10 mouse cellular contexts compared by ENCODE assay signal in the genomic region with DNA sequence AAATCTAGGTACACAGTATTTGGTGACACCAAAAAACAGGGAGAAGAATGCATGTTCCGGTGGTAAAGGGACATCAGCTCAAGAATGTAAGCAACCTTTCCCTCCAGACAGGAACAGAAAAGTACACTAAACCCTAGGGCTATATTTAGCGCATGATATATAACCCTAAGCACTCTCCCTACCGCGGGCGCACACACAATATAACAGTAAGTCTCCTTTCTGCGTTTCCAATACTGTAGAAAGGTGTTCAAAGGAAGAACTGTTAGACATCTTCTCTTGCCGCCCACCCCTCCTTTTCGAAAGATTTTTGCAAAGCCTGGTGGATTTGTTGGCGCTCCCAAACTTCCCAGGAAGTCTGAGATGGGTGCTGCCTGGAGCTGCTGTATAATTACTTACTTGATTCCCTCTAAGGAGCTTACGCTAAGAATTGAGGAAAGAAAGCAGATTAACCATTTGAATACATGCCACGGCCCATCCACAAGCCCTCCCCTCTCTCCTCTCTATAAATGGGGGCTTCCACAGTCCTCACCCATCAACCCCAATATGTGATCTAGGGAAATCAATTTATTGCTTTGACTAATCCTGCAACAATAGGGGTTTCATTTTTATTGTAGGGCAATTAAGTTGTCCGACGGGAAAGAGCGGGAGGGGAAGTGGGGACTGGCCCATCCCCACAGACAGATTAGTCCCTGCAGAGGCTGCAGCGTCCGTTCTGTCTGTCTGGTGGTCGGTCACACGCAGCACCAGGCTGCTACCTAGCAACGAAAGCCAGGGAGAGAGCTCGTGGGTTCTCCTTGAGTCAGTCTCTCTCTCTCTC. TPM values are rescaled to one million over a fixed set of nuclear protein-coding genes. Genes with fewer than 3 reads are reported as not detected.
DNase-seq lines count a peak whose midpoint lies in the region; ATAC-seq lines count a peak whose summit lies in the region.
"Had no signal": no experiment of that assay in that cellular context is flagged by ENCODE, and none has a peak within 500 bp of the region (broad histone marks: within the 10 kb centered on the region; RNA-seq: fewer than 3 reads in every experiment).

No protein-coding gene starts in this region.

- intact Hi-C loops in heart, postnatal 14 days (cut with DNase I) = no loop called here
- intact Hi-C loops in gastrocnemius, postnatal 14 days (cut with DNase I; ENCODE audit: low total_unique reads) = no loop called here

- H3K27ac ChIP-seq in heart, embryonic 13.5 days (replicated peaks) = no peak overlapping the region
- no peak overlapping the region for H3K27ac ChIP-seq in embryonic facial prominence, embryonic 10.5 days (replicated peaks)
- H3K27ac ChIP-seq in hindbrain, embryonic 15.5 days (replicated peaks) = no peak overlapping the region
- H3K27ac ChIP-seq: liver, embryonic 14.5 days had no signal

- H3K9me3 ChIP-seq in heart, embryonic 13.5 days = no peaks in the 10 kb centered on the region
- H3K9me3 ChIP-seq in embryonic facial prominence, embryonic 10.5 days = no peaks in the 10 kb centered on the region
- no peaks in the 10 kb centered on the region for H3K9me3 ChIP-seq in hindbrain, embryonic 15.5 days

- no peaks in the 10 kb centered on the region for H3K36me3 ChIP-seq in heart, embryonic 13.5 days
- no peaks in the 10 kb centered on the region for H3K36me3 ChIP-seq in embryonic facial prominence, embryonic 10.5 days (replicated peaks)
- H3K36me3 ChIP-seq in hindbrain, embryonic 15.5 days = no peaks in the 10 kb centered on the region

- H3K4me3 ChIP-seq in heart, embryonic 13.5 days = peak overlapping the region; percentile 73
- H3K4me3 ChIP-seq in embryonic facial prominence, embryonic 10.5 days = peak overlapping the region; percentile 77
- H3K4me3 ChIP-seq in hindbrain, embryonic 15.5 days = peak overlapping the region; percentile 79

- H3K4me1 ChIP-seq in heart, embryonic 13.5 days = peaks cover 36% of the 10 kb centered on the region
- H3K4me1 ChIP-seq in embryonic facial prominence, embryonic 10.5 days = peaks cover 35% of the 10 kb centered on the region
- H3K4me1 ChIP-seq in hindbrain, embryonic 15.5 days (replicated peaks) = peaks cover 35% of the 10 kb centered on the region

- peak overlapping the region; percentile 75 for H3K9ac ChIP-seq in heart, embryonic 13.5 days
- no peak overlapping the region; the same call in 1 of the 2 replicates for H3K9ac ChIP-seq in hindbrain, embryonic 15.5 days
- H3K9ac ChIP-seq: liver, embryonic 14.5 days had no signal

- no peak for ATAC-seq in heart, embryonic 13.5 days (ENCODE audit: extremely low read depth, insufficient number of reproducible peaks, low FRiP score, low TSS enrichment)
- ATAC-seq in hindbrain, embryonic 15.5 days (ENCODE audit: low FRiP score, low read depth) = no peak

- no peak for DNase-seq in heart, postnatal 14 days
- DNase-seq in embryonic facial prominence, embryonic 10.5 days (ENCODE audit: low spot score) = peak; percentile 33
- DNase-seq in neural tube, embryonic 10.5 days (ENCODE audit: extremely low spot score, low spot score) = peak; percentile 41
- DNase-seq in urinary bladder, postnatal 25 days (ENCODE audit: low spot score) = no peak
- no peak for DNase-seq in layer of hippocampus, postnatal 25 days (ENCODE audit: extremely low spot score in 1 of 2, low spot score in 1 of 2)
- DNase-seq in gastrocnemius, postnatal 14 days = no peak
- DNase-seq: spleen, adult 18-20 months had no signal

- H3K27me3 ChIP-seq in heart, embryonic 13.5 days (replicated peaks) = peaks cover 62% of the 10 kb centered on the region
- peaks cover 79% of the 10 kb centered on the region for H3K27me3 ChIP-seq in embryonic facial prominence, embryonic 10.5 days (replicated peaks; ENCODE audit: low read depth, poor library complexity, severe bottlenecking)
- peaks cover 30% of the 10 kb centered on the region for H3K27me3 ChIP-seq in hindbrain, embryonic 15.5 days

- H3K4me2 ChIP-seq in heart, embryonic 13.5 days = peak overlapping the region; percentile 99
- H3K4me2 ChIP-seq in hindbrain, embryonic 15.5 days = peak overlapping the region; percentile 97

- 3% methylated on average over 20 of the region's 20 CpGs for WGBS in heart, embryonic 13.5 days
- 4% methylated on average over 20 of the region's 20 CpGs for WGBS in embryonic facial prominence, embryonic 10.5 days
- WGBS in hindbrain, embryonic 15.5 days = 7% methylated on average over 20 of the region's 20 CpGs

RNA-seq across cellular contexts. Expression of gene Lrp2, which starts 1.5 kb away (rescaled TPM):
- 0.45 and 0.57 TPM in 2 replicates for polyA plus RNA-seq in heart, embryonic 13.5 days (2015; fragmentation: Nextera tagmentation; extraction: Ambion mirVana)
- 1 to 10 TPM; 1.4 to 1.8 TPM for total RNA-seq in heart, postnatal 14 days (2021)
- polyA plus RNA-seq in embryonic facial prominence, embryonic 10.5 days (2016; fragmentation: Nextera tagmentation; extraction: Ambion mirVana) = 1.5 and 1.6 TPM in 2 replicates
- 1.2 and 1.4 TPM in 2 replicates for polyA plus RNA-seq in hindbrain, embryonic 15.5 days (2015; fragmentation: Nextera tagmentation; extraction: Ambion mirVana)
- total RNA-seq in layer of hippocampus, postnatal 25 days (2021) = under 1 TPM; 0.37 to 0.68 TPM
- total RNA-seq in gastrocnemius, postnatal 14 days (2021) = not detected

Comparison
In these comparisons a context has a peak if more than half of its experiments do, and no peak if none do; other contexts are left out.
1. DNase-seq: peak in embryonic facial prominence, embryonic 10.5 days (single experiment) and neural tube, embryonic 10.5 days (single experiment); none in heart, postnatal 14 days (0 of 2), urinary bladder, postnatal 25 days (single experiment), layer of hippocampus, postnatal 25 days (0 of 2) and gastrocnemius, postnatal 14 days (single experiment).
2. Peak in every context shown above with its lines, with median percentiles within 50 percentile points of each other: H3K4me3 ChIP-seq.